Mouse (Mus musculus): Measurements from ENCODE around the gene Mybphl. TPM values are rescaled to one million over a fixed set of nuclear protein-coding genes. Genes with fewer than 3 reads are reported as not detected.

The Mybphl gene
- polyA plus RNA-seq, 1 experiment = not detected

GRCm38 (mm10) chr3:108330812-108331211 lies 33.9 kb upstream of the Mybphl start:
- H3K4me3 ChIP-seq = no peak overlapping the region
- H3K79me2 ChIP-seq (ENCODE audit: control insufficient read depth, insufficient read depth) = no peaks in the 10 kb centered on the region
- no peak overlapping the region for H3K4me2 ChIP-seq (ENCODE audit: low read depth)
- peaks cover 6% of the 10 kb centered on the region for H3K27me3 ChIP-seq (ENCODE audit: control insufficient read depth, insufficient read depth, insufficient read length)
- H3ac ChIP-seq (ENCODE audit: control insufficient read depth, insufficient read length) = no peak overlapping the region
- no peak for TF ChIP-seq MAX (IDR thresholded peaks at IDR 0.05; ENCODE audit: low read depth)
- TF ChIP-seq USF1 (IDR thresholded peaks at IDR 0.05; ENCODE audit: low read depth) = no peak
- TF ChIP-seq TCF12 (IDR thresholded peaks at IDR 0.05; ENCODE audit: insufficient read depth, poor library complexity, severe bottlenecking) = no peak
- no peak for TF ChIP-seq SRF (IDR thresholded peaks at IDR 0.05; ENCODE audit: control insufficient read depth, insufficient read length, low read depth)
- no peak for TF ChIP-seq REST (IDR thresholded peaks at IDR 0.05; ENCODE audit: insufficient read depth, insufficient read length)
- no peak for TF ChIP-seq POLR2AphosphoS2 (IDR thresholded peaks at IDR 0.05; ENCODE audit: insufficient read length, low read depth)
- TF ChIP-seq CEBPB (IDR thresholded peaks at IDR 0.05; ENCODE audit: insufficient read depth, poor library complexity, severe bottlenecking) = no peak
- TF ChIP-seq E2F4 (IDR thresholded peaks at IDR 0.05; ENCODE audit: insufficient read depth) = no peak
- no peak for TF ChIP-seq POLR2A (IDR thresholded peaks at IDR 0.05; ENCODE audit: insufficient read length, low read depth)
- TF ChIP-seq MYOD1 (IDR thresholded peaks at IDR 0.05; ENCODE audit: control insufficient read depth in 1 of 3, insufficient read length in 2 of 3, low read depth in 2 of 3) = no peak
- TF ChIP-seq TCF3 (IDR thresholded peaks at IDR 0.05; ENCODE audit: insufficient read length, low read depth) = no peak
- TF ChIP-seq MYOG (IDR thresholded peaks at IDR 0.05; ENCODE audit: control insufficient read depth in 1 of 3, insufficient read depth in 1 of 3, insufficient read length in 2 of 3, low read depth in 2 of 3) = no peak
- H3K36me3 ChIP-seq (ENCODE audit: control insufficient read depth, insufficient read depth) = no peaks in the 10 kb centered on the region

DNA sequence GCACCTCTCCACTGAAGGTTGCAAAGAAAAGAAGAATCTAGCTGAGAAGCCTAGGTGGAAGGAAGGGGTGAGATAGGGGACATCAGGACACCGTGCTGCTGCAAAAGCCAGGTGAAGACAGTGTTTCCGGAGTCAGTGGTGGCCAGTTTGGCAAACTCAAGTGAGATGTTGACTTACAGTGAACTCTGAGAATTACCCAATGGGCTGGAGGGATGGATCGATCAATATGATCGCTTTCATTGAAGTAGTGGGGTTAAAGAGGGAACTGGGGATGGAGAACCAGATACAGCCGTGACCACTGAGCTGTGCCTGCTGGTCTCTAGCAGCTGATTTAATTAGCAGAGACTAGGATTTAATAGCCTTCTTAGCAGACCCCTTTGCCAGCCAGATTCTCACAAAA lies 27.8 kb upstream of the Mybphl start:
- TF ChIP-seq TCF3 (IDR thresholded peaks at IDR 0.05; ENCODE audit: insufficient read length, low read depth) = no peak
- no peak for TF ChIP-seq USF1 (IDR thresholded peaks at IDR 0.05; ENCODE audit: low read depth)
- no peak for TF ChIP-seq CEBPB (IDR thresholded peaks at IDR 0.05; ENCODE audit: insufficient read depth, poor library complexity, severe bottlenecking)
- no peak for TF ChIP-seq TCF12 (IDR thresholded peaks at IDR 0.05; ENCODE audit: insufficient read depth, poor library complexity, severe bottlenecking)
- TF ChIP-seq POLR2A (IDR thresholded peaks at IDR 0.05; ENCODE audit: insufficient read length, low read depth) = no peak
- TF ChIP-seq MAX (IDR thresholded peaks at IDR 0.05; ENCODE audit: low read depth) = no peak
- TF ChIP-seq E2F4 (IDR thresholded peaks at IDR 0.05; ENCODE audit: insufficient read depth) = no peak
- no peak for TF ChIP-seq REST (IDR thresholded peaks at IDR 0.05; ENCODE audit: insufficient read depth, insufficient read length)
- no peak for TF ChIP-seq MYOD1 (IDR thresholded peaks at IDR 0.05; ENCODE audit: control insufficient read depth in 1 of 3, insufficient read length in 2 of 3, low read depth in 2 of 3)
- TF ChIP-seq SRF (IDR thresholded peaks at IDR 0.05; ENCODE audit: control insufficient read depth, insufficient read length, low read depth) = no peak
- TF ChIP-seq POLR2AphosphoS2 (IDR thresholded peaks at IDR 0.05; ENCODE audit: insufficient read length, low read depth) = no peak
- no peak overlapping the region for H3K4me2 ChIP-seq (ENCODE audit: low read depth)
- H3K36me3 ChIP-seq (ENCODE audit: control insufficient read depth, insufficient read depth) = no peaks in the 10 kb centered on the region
- H3K27me3 ChIP-seq (ENCODE audit: control insufficient read depth, insufficient read depth, insufficient read length) = peaks cover 33% of the 10 kb centered on the region
- H3K79me2 ChIP-seq (ENCODE audit: control insufficient read depth, insufficient read depth) = no peaks in the 10 kb centered on the region
- no peak overlapping the region for H3ac ChIP-seq (ENCODE audit: control insufficient read depth, insufficient read length)
- no peak overlapping the region for H3K4me3 ChIP-seq

- no peak overlapping the region for H3ac ChIP-seq (ENCODE audit: control insufficient read depth, insufficient read length)
- H3K79me2 ChIP-seq (ENCODE audit: control insufficient read depth, insufficient read depth) = no peaks in the 10 kb centered on the region
- peaks cover 28% of the 10 kb centered on the region for H3K27me3 ChIP-seq (ENCODE audit: control insufficient read depth, insufficient read depth, insufficient read length)
- H3K36me3 ChIP-seq (ENCODE audit: control insufficient read depth, insufficient read depth) = no peaks in the 10 kb centered on the region
- H3K4me2 ChIP-seq (ENCODE audit: low read depth) = no peak overlapping the region
- TF ChIP-seq MYOD1 (IDR thresholded peaks at IDR 0.05; ENCODE audit: control insufficient read depth in 1 of 3, insufficient read length in 2 of 3, low read depth in 2 of 3) (no peak), TCF3 (IDR thresholded peaks at IDR 0.05; ENCODE audit: insufficient read length, low read depth) (no peak), POLR2A (IDR thresholded peaks at IDR 0.05; ENCODE audit: insufficient read length, low read depth) (no peak), E2F4 (IDR thresholded peaks at IDR 0.05; ENCODE audit: insufficient read depth) (no peak), POLR2AphosphoS2 (IDR thresholded peaks at IDR 0.05; ENCODE audit: insufficient read length, low read depth) (no peak), USF1 (IDR thresholded peaks at IDR 0.05; ENCODE audit: low read depth) (no peak), REST (IDR thresholded peaks at IDR 0.05; ENCODE audit: insufficient read depth, insufficient read length) (no peak), TCF12 (IDR thresholded peaks at IDR 0.05; ENCODE audit: insufficient read depth, poor library complexity, severe bottlenecking) (no peak), MYOG (IDR thresholded peaks at IDR 0.05; ENCODE audit: control insufficient read depth in 1 of 3, insufficient read depth in 1 of 3, insufficient read length in 2 of 3, low read depth in 2 of 3) (no peak), CEBPB (IDR thresholded peaks at IDR 0.05; ENCODE audit: insufficient read depth, poor library complexity, severe bottlenecking) (no peak), MAX (IDR thresholded peaks at IDR 0.05; ENCODE audit: low read depth) (no peak)
- H3K4me3 ChIP-seq = no peak overlapping the region
These were observed 23.7 kb upstream of the Mybphl start for GRCm38 (mm10) chr3:108341040-108341439.

- TF ChIP-seq E2F4 (IDR thresholded peaks at IDR 0.05; ENCODE audit: insufficient read depth) = no peak
- TF ChIP-seq SRF (IDR thresholded peaks at IDR 0.05; ENCODE audit: control insufficient read depth, insufficient read length, low read depth) = no peak
- TF ChIP-seq MYOG (IDR thresholded peaks at IDR 0.05; ENCODE audit: control insufficient read depth in 1 of 3, insufficient read depth in 1 of 3, insufficient read length in 2 of 3, low read depth in 2 of 3) = no peak
- no peak for TF ChIP-seq TCF3 (IDR thresholded peaks at IDR 0.05; ENCODE audit: insufficient read length, low read depth)
- TF ChIP-seq POLR2AphosphoS2 (IDR thresholded peaks at IDR 0.05; ENCODE audit: insufficient read length, low read depth) = no peak
- no peak for TF ChIP-seq POLR2A (IDR thresholded peaks at IDR 0.05; ENCODE audit: insufficient read length, low read depth)
- TF ChIP-seq USF1 (IDR thresholded peaks at IDR 0.05; ENCODE audit: low read depth) = no peak
- H3K27me3 ChIP-seq (ENCODE audit: control insufficient read depth, insufficient read depth, insufficient read length) = peaks cover 23% of the 10 kb centered on the region
These were observed 22.5 kb upstream of the Mybphl start for GRCm38 (mm10) chr3:108342185-108342584.

GRCm38 (mm10) chr3:108345855-108346254 lies 18.9 kb upstream of the Mybphl start:
- H3K4me3 ChIP-seq = no peak overlapping the region
- peaks cover 30% of the 10 kb centered on the region for H3K27me3 ChIP-seq (ENCODE audit: control insufficient read depth, insufficient read depth, insufficient read length)
- H3K4me2 ChIP-seq (ENCODE audit: low read depth) = no peak overlapping the region
- no peaks in the 10 kb centered on the region for H3K36me3 ChIP-seq (ENCODE audit: control insufficient read depth, insufficient read depth)
- no peaks in the 10 kb centered on the region for H3K79me2 ChIP-seq (ENCODE audit: control insufficient read depth, insufficient read depth)
- H3ac ChIP-seq (ENCODE audit: control insufficient read depth, insufficient read length) = no peak overlapping the region
- TF ChIP-seq USF1 (IDR thresholded peaks at IDR 0.05; ENCODE audit: low read depth) (no peak), POLR2AphosphoS2 (IDR thresholded peaks at IDR 0.05; ENCODE audit: insufficient read length, low read depth) (no peak), CEBPB (IDR thresholded peaks at IDR 0.05; ENCODE audit: insufficient read depth, poor library complexity, severe bottlenecking) (no peak), TCF3 (IDR thresholded peaks at IDR 0.05; ENCODE audit: insufficient read length, low read depth) (no peak), REST (IDR thresholded peaks at IDR 0.05; ENCODE audit: insufficient read depth, insufficient read length) (no peak), POLR2A (IDR thresholded peaks at IDR 0.05; ENCODE audit: insufficient read length, low read depth) (no peak), MYOG (IDR thresholded peaks at IDR 0.05; ENCODE audit: control insufficient read depth in 1 of 3, insufficient read depth in 1 of 3, insufficient read length in 2 of 3, low read depth in 2 of 3) (no peak), E2F4 (IDR thresholded peaks at IDR 0.05; ENCODE audit: insufficient read depth) (no peak), TCF12 (IDR thresholded peaks at IDR 0.05; ENCODE audit: insufficient read depth, poor library complexity, severe bottlenecking) (no peak), SRF (IDR thresholded peaks at IDR 0.05; ENCODE audit: control insufficient read depth, insufficient read length, low read depth) (no peak), MAX (IDR thresholded peaks at IDR 0.05; ENCODE audit: low read depth) (no peak), MYOD1 (IDR thresholded peaks at IDR 0.05; ENCODE audit: control insufficient read depth in 1 of 3, insufficient read length in 2 of 3, low read depth in 2 of 3) (no peak)

More at GRCm38 (mm10) chr3:108342185-108342584, 22.5 kb upstream of the Mybphl start:
- Histone ChIP-seq H3K36me3 (ENCODE audit: control insufficient read depth, insufficient read depth) (no peaks in the 10 kb centered on the region), H3K4me2 (ENCODE audit: low read depth) (no peak overlapping the region), H3ac (ENCODE audit: control insufficient read depth, insufficient read length) (no peak overlapping the region), H3K79me2 (ENCODE audit: control insufficient read depth, insufficient read depth) (no peaks in the 10 kb centered on the region), H3K4me3 (no peak overlapping the region)

All from myocyte (in vitro differentiated cells).